Mouse (Mus musculus) NIH3T3 (cell line): ENCODE measurements at regions not wholly inside any gene's neighbourhood (a gene's known extent, or its start where the extent isn't known, plus 50 kb on each side); places are given as distances from the start of the nearest gene placed in this dataset.

Experiments
- DNase-seq: peaks from one replicate; pipeline ENCODE4 v3.0.0-alpha.2; 2012; ENCODE audit warnings: low read depth

DNA sequence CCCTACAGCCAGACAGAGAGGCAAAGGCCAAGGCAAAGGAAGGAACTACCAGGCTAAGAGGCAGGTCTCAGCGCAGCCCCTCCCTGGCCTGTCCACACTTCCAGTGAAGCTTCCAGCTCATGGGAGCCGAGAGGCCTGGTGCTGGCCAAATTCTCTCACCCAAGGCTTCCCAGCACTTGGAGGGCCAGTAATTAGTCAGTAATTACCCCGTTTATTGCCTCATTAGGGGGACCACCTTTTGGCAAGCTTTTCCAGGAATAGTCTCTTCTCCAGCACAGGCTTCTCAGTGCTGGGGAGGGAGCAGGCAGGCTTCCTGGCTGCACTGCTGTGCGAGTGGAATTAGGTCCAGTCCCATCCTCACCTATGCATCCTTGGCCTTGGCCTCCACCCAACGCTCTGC, 252.8 kb upstream of the Nxpe4 start:
- DNase-seq, result no peak

DNA sequence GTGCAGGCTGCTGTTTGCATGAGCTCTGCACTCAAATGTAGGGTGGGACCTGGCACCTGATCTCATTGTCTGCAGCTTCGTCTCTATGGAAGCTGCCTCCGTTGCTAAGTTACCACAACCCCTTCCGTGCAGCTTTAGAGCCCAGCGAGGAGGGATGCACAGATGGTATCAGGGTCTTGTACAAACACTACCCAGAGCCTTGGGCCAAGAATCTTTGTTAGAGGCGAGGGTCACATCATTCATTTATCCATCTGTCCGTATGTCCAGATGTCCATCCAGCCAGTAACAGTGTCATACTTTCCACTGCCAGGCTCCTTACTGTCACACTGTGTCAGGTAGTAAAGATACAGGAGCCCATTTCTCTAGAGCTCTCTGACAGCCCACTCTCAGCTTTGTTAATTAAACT, 251.3 kb upstream of the Nxpe4 start:
- no peak for DNase-seq

- DNase-seq, result no peak
Measured at GRCm38 (mm10) chr9:47912823-47913222, 249.0 kb upstream of the Nxpe4 start.

GRCm38 (mm10) chr9:47935299-47935698, 226.5 kb upstream of the Nxpe4 start:
- DNase-seq, result peak; percentile 28

GRCm38 (mm10) chr9:47935957-47936457, 225.8 kb upstream of the Nxpe4 start:
- DNase-seq, result no peak

DNA sequence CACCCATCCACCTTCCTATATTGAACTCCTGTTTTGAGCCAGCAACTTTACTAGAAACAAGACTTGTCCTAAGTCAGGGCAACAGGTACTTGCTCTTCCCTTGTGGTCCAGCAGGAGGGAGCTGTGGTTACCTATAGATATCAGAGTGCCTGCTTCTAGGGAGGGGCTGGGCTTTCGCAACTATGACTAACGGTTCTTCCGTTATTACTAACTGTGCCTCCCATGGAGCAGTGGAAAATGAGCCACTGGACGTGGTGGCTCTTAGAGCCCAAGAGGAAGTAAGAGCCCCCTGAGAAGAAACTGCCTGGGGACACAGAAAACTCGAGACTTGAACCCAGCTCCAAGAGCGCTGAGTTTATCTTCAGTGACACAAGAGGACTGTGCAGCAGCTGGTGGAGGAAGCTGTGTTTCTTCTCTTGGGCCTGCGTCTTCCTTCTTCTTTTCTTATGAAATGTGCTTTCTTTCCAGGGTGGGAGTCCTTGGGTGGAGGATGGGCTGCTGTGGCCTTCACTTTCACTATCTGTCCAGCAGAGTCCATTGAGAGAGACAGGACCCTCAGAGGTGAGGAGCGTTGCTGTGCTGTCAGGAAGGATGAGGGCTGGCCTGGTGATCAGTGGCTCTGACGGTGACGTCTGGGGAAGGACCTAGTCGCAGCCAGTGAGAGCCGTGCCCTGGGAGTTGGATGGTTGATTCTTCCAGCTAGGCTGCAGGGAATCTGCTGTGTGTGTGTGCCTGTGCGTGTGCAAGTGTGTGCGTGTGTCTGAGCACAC, 222.7 kb upstream of the Nxpe4 start:
- no peak for DNase-seq

DNA sequence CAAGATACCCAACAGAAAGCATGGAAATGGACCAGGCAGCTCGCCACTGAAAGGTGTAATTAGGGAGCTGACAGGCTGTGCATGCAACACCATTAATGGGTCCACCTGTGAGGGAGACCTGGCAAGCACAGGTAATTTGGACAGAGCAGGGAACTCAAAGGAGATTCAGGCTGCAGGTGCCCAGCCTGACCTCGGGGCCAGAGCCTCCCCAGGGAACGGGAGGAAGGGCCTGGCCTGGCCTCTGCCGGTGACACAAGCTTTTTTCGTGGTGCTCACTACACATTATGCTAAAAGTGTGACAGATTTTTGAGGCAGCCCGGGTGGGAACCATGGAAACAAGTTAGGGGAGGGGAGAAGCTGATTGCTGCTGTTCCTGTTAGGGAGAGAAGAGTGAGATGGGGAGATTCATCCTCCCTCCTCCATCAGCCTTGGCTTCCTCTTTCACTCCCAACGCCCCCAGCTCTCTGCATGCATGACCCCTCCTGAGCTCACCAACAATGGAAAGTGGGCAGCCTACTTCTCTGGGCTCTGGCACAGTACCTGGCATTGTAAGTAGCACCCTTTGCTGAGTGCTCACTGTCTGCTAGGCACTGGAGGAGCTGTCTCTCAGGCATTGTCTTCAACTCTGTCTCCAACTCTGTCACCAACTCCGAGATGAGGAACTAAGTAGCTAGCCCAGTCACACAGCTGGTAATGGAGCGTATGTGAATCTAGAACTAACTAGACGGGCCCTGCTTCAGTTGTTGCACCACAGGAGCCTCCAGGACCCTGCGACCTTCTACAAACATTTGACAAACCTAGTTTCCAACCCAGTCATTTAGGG, 218.9 kb upstream of the Nxpe4 start:
- DNase-seq, result no peak

GRCm38 (mm10) chr9:47946226-47946625, 215.6 kb upstream of the Nxpe4 start:
- no peak for DNase-seq

- DNase-seq, result no peak
Measured at GRCm38 (mm10) chr9:47957881-47958280, 203.9 kb upstream of the Nxpe4 start.

DNA sequence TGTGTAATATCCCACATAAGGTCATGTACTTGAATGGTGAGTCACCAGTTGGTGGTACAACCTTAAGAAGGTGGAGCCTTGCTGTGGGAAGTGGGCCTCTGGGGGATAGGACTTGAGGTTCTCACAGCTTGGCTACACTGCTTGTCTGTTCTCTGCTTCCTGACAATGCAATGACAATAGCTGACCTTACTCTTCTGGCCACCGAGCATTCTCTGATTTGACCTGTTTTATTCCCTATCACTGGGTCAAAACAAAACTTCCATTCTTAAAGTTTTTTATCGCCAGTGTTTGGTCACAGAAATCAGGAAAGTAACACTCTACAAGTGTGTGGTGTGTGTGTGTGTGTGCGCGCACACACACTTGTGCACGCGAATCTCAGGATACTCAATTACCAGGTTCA, 203.0 kb upstream of the Nxpe4 start:
- DNase-seq, result no peak

- no peak for DNase-seq
Measured at GRCm38 (mm10) chr9:47961176-47961575, 200.6 kb upstream of the Nxpe4 start.

DNA sequence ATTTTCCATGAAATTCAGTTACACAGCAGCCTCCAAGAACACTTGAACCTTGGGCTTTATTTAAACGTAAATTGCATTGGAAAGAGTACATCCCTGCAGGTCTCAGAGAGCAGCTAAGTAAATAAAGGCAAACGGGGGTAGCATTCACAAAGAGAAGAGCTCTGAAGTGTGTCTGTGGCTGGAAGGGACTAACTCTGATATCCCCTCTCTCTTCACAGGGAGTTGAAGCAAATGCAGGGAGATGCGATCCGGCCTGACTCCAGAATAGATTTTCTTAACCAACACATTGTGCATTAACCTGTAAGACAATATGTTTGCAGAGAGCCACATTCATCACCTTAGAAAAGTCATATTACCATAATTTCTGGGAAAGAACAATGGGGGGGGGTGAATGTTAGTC, 199.7 kb upstream of the Nxpe4 start:
- no peak for DNase-seq

- DNase-seq, result no peak
Measured at GRCm38 (mm10) chr9:47962589-47962988, 199.2 kb upstream of the Nxpe4 start.

DNA sequence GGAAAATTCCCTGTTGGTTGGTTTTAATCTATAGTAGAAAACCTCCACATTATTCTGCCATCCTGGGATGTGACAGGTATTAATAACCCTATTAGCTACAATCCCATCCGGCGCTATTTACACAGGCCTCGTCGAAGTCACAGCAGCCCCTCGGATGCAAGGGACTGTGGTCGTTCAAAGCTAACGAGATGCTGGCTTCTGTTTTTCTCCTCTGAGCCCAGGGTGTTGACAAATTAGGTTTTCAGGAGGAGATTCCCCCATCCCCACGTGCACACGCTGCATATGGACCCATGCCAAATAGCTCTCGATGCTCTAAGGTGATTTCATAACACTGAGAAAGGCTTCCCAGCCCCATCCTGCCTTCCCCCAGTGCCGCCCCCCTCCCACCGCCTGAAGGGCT, 188.7 kb upstream of the Nxpe4 start:
- no peak for DNase-seq

DNA sequence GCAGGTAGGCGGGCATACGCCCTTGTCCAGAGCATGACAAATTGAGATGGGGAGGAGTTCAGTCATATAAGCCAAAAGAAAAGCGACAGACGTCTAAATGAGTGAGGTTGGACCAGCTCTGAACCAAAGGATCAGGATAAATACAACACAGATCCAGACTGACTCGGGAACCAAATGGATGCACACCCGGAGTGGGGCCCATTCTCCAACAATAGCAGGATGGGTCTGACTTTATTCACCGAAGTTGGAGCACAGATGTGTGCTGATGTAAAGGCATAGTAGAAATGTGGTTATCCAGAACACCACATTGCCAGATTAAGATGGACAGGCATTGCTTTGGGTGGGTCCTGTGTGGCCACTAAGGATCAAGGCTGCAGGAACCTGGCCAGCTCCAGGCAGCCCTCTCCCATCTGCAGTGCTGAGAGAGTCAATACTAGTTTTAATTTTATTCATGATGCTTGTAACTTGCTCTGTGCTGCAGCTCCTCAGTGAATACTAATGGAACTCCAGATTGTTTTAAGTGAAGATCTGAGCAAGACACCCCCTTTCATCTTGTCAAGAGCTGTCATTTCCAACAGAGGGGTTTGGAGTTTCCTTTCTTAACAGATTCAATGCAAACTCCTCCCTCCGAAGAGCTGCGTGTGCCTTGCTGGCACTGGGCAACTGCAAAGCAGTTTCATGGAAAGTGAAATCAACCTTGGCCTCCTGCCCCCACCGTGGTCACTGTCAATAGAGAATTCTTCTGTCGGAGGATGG, 176.3 kb upstream of the Nxpe4 start:
- no peak for DNase-seq

GRCm38 (mm10) chr9:47987266-47987665, 174.6 kb upstream of the Nxpe4 start:
- DNase-seq, result no peak

DNA sequence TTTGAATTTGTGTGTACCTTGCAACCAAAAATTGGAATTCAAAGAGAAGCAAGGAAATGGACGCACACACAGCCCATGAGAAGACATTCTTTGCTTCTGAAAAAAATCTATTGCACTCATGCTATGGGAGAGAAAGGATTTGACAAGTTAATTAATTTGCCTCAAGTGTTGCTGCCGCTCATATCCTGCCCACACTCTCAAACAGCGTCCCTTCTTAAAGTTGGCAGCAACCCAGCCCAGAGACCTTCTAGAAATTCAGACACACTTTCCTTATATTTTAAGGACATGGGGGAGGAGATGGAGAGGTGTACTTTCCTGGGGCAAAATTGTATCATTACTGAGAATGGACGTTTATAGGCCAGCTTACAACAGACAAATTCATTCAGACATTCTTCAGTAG, 167.2 kb upstream of the Nxpe4 start:
- DNase-seq, result no peak

DNA sequence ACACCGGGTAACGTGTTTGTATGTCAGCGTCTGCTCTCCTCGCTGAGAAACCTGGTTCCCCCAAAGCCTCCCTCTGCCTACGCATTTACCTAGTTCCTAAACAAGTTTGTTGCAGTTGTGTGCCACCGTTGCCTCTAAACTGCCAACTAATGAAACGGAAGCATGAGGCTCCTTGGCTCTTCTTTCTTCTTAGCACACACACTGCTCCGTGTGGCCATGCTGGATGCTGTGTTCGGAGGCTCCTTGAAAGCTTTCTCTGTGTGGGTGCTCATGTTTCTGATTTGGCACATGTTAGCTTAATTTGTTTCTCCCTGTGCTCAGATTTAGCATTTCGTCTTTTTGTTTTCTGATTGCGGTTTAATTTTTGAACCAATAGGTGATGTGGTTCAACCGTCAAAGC, 162.2 kb upstream of the Nxpe4 start:
- DNase-seq, result no peak

GRCm38 (mm10) chr9:48029021-48029420, 132.8 kb upstream of the Nxpe4 start:
- DNase-seq, result no peak

- no peak for DNase-seq
Measured at GRCm38 (mm10) chr9:48030839-48031238, 131.0 kb upstream of the Nxpe4 start.

DNA sequence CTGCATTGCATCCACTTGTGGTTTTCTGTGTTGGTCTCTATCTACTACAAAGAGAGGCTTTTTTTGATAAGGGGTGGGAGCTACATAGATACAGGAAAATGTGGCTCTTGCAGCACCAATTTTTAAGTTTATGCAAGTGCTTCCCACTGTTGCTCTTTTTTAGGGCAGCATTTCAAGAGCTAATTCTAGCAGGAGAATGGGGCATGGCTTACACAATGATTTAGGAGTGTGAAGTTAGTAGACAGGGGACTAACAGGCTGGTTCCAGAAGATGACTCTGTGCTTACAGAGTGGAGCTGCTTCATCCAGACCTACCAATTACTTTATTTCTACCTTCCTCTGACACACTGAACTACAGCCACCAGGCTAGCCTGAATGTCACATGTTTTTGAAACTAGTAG, 125.9 kb upstream of the Nxpe4 start:
- no peak for DNase-seq

DNA sequence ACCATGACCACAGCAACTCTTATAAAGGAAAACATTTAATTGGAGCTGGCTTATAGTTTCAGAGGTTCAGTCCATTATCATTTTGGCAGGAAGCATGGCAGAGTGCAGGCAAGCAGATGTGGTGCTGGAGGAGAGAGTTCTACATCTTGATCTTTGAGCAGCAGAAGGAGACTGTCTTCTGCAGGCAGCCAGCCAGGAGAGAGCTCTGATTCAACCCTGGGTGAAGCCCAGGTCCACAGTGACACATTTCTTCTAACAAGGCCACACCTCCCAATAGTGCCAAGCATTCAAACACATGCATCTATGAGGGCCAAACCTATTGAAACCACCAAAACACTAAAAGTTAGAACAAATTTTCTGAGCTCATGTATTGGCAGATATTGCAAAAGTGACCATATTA, 117.0 kb upstream of the Nxpe4 start:
- no peak for DNase-seq

DNA sequence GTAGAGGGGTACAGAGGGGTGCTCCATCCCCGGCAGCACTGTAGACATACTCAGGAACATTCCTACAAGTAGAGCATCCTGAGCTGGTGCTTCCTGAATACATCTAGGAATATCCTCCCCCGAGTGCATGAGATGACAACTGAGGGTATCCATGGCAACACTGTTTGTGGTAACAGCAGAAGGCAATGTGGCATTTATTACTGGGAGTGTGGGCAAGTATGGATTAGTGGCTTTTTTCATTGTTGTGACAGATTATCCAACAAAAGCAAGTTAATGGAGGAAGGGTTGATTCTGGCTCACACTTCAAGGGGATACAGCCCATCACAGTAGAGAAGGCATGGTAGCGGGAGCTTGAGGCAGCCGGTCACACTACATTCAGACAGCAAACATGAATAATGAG, 114.0 kb upstream of the Nxpe4 start:
- DNase-seq, result no peak
